ENCODE assay signal across 23 mouse cellular contexts in genomic region chr10:23542712-23543111, GRCm38 (mm10).
DNase-seq lines count a peak whose midpoint lies in the region; ATAC-seq and TF ChIP-seq lines count a peak whose summit lies in the region.
"Had no signal": no experiment of that assay in that cellular context is flagged by ENCODE, and none has a peak within 500 bp of the region (broad histone marks: within the 10 kb centered on the region; RNA-seq: fewer than 3 reads in every experiment).

No protein-coding gene starts in this region.

- H3K9me3 ChIP-seq in heart, embryonic 12.5 days (replicated peaks) = no peaks in the 10 kb centered on the region
- no peaks in the 10 kb centered on the region for H3K9me3 ChIP-seq in heart, embryonic 16.5 days (replicated peaks; ENCODE audit: control insufficient read depth, low read length)
- no peaks in the 10 kb centered on the region for H3K9me3 ChIP-seq in heart, embryonic 11.5 days (replicated peaks; ENCODE audit: control insufficient read depth, low read length)
- H3K9me3 ChIP-seq: embryonic facial prominence, embryonic 15.5 days; forebrain, embryonic 10.5 days; G1E; hindbrain, embryonic 10.5 days; intestine, embryonic 15.5 days had no signal

- no peak overlapping the region for H3K4me3 ChIP-seq in heart, embryonic 12.5 days
- H3K4me3 ChIP-seq in heart, embryonic 16.5 days (ENCODE audit: low read length) = peak overlapping the region; percentile 21; the same call in 1 of the 2 replicates
- no peak overlapping the region for H3K4me3 ChIP-seq in heart, embryonic 11.5 days (ENCODE audit: low read depth, low read length)
- no peak overlapping the region for H3K4me3 ChIP-seq in left cerebral cortex, adult 2 months
- H3K4me3 ChIP-seq: embryonic facial prominence, embryonic 15.5 days; erythroblast, embryonic 14.5 days; forebrain, embryonic 10.5 days; hindbrain, embryonic 10.5 days; intestine, embryonic 15.5 days had no signal

- no peaks in the 10 kb centered on the region for H3K36me3 ChIP-seq in heart, embryonic 12.5 days
- no peaks in the 10 kb centered on the region for H3K36me3 ChIP-seq in heart, embryonic 16.5 days (ENCODE audit: control insufficient read depth, insufficient read depth)
- no peaks in the 10 kb centered on the region for H3K36me3 ChIP-seq in heart, embryonic 11.5 days (ENCODE audit: control insufficient read depth, insufficient read depth, low read length)
- H3K36me3 ChIP-seq: embryonic facial prominence, embryonic 15.5 days; forebrain, embryonic 10.5 days; G1E; hindbrain, embryonic 10.5 days; intestine, embryonic 15.5 days had no signal

- no peaks in the 10 kb centered on the region for H3K27me3 ChIP-seq in heart, embryonic 12.5 days (replicated peaks)
- no peaks in the 10 kb centered on the region for H3K27me3 ChIP-seq in heart, embryonic 16.5 days (ENCODE audit: control insufficient read depth, insufficient read depth, low read length)
- H3K27me3 ChIP-seq in heart, embryonic 11.5 days (ENCODE audit: control insufficient read depth, insufficient read depth, low read length) = no peaks in the 10 kb centered on the region
- H3K27me3 ChIP-seq: embryonic facial prominence, embryonic 15.5 days; intestine, embryonic 15.5 days had no signal

- intact Hi-C loops in heart, postnatal 14 days (cut with DNase I) = no loop called here
- intact Hi-C loops in left cerebral cortex, adult 2 months (cut with DNase I) = no loop called here

- no peak for TF ChIP-seq CTCF in left cerebral cortex, adult 2 months (IDR thresholded peaks at IDR 0.05)

- no peak overlapping the region for H3K27ac ChIP-seq in heart, embryonic 12.5 days (ENCODE audit: poor library complexity, severe bottlenecking)
- H3K27ac ChIP-seq in heart, embryonic 16.5 days (ENCODE audit: low read length) = no peak overlapping the region
- H3K27ac ChIP-seq in heart, embryonic 11.5 days (ENCODE audit: low read depth, low read length) = no peak overlapping the region
- H3K27ac ChIP-seq in left cerebral cortex, adult 2 months = no peak overlapping the region
- H3K27ac ChIP-seq: embryonic facial prominence, embryonic 15.5 days; forebrain, embryonic 10.5 days; hindbrain, embryonic 10.5 days; hindbrain, embryonic 14.5 days; intestine, embryonic 15.5 days had no signal

- DNase-seq in heart, postnatal 14 days = no peak
- DNase-seq in A20 (ENCODE audit: low read depth, low spot score) = peak; percentile 47
- peak; percentile 21 to 27 for DNase-seq in gastrocnemius, adult 8-10 months (ENCODE audit: low spot score in 2 of 2)
- DNase-seq in retina, embryonic 14.5 days (ENCODE audit: low spot score) = no peak
- no peak for DNase-seq in left cerebral cortex, adult 2 months (ENCODE audit: extremely low spot score in 1 of 2, low spot score in 2 of 2)
- DNase-seq: adrenal gland, postnatal 10 days; cerebellum, adult 11 months; cerebellum, adult 8-10 months; cerebellum, postnatal 14 days; embryo, embryonic 11 days; kidney, adult 18-20 months; kidney, postnatal 10 days had no signal

- ATAC-seq in heart, embryonic 12.5 days (ENCODE audit: insufficient number of reproducible peaks, low FRiP score) = no peak
- no peak for ATAC-seq in heart, embryonic 16.5 days (replicated peaks; ENCODE audit: extremely low read depth, insufficient read depth, low FRiP score)
- no peak for ATAC-seq in heart, embryonic 11.5 days (replicated peaks; ENCODE audit: insufficient number of reproducible peaks, low FRiP score, low TSS enrichment)
- ATAC-seq: forebrain, embryonic 14.5 days; intestine, embryonic 15.5 days had no signal

- peak overlapping the region; percentile 22; the same call in 1 of the 2 replicates for H3K4me2 ChIP-seq in heart, embryonic 12.5 days
- peak overlapping the region; percentile 50 for H3K4me2 ChIP-seq in heart, embryonic 16.5 days (ENCODE audit: low read depth, low read length)
- no peak overlapping the region for H3K4me2 ChIP-seq in heart, embryonic 11.5 days
- H3K4me2 ChIP-seq: embryonic facial prominence, embryonic 15.5 days; hindbrain, embryonic 14.5 days; intestine, embryonic 15.5 days had no signal

- no peaks in the 10 kb centered on the region for H3K4me1 ChIP-seq in heart, embryonic 12.5 days (replicated peaks)
- H3K4me1 ChIP-seq in heart, embryonic 16.5 days (ENCODE audit: control insufficient read depth, insufficient read depth, low read length) = no peaks in the 10 kb centered on the region
- H3K4me1 ChIP-seq in heart, embryonic 11.5 days (ENCODE audit: control insufficient read depth, insufficient read depth, low read length) = no peaks in the 10 kb centered on the region
- H3K4me1 ChIP-seq: intestine, embryonic 15.5 days had no signal

- H3K9ac ChIP-seq in heart, embryonic 12.5 days = no peak overlapping the region
- no peak overlapping the region for H3K9ac ChIP-seq in heart, embryonic 16.5 days (ENCODE audit: low read length)
- no peak overlapping the region for H3K9ac ChIP-seq in heart, embryonic 11.5 days (ENCODE audit: low read depth, low read length)
- H3K9ac ChIP-seq: embryonic facial prominence, embryonic 15.5 days; hindbrain, embryonic 14.5 days; intestine, embryonic 15.5 days had no signal

- 63% methylated on average over 11 of the region's 11 CpGs for WGBS in heart, embryonic 12.5 days
- WGBS in heart, embryonic 16.5 days = 60% methylated on average over 11 of the region's 11 CpGs
- 70% methylated on average over 11 of the region's 11 CpGs for WGBS in heart, embryonic 11.5 days (ENCODE audit: insufficient replicate concordance)

Comparison
In these comparisons a context has a peak if more than half of its experiments do, and no peak if none do; other contexts are left out.
1. DNase-seq: peak in A20 (single experiment) and gastrocnemius, adult 8-10 months (2 of 2); none in heart, postnatal 14 days (0 of 2), retina, embryonic 14.5 days (single experiment) and left cerebral cortex, adult 2 months (0 of 2).